Mouse (Mus musculus) liver, adult 2 months (tissue): ENCODE measurements at regions not wholly inside any gene's neighbourhood (a gene's known extent, or its start where the extent isn't known, plus 50 kb on each side); places are given as distances from the start of the nearest gene placed in this dataset.

Experiments used
- CTCF ChIP-seq: fragments of 200-500 bp; IDR thresholded peaks from 2 replicates; pipeline ENCODE4 v1.5.1; 2011; ENCODE audit warnings: low read depth, low read length, control low read depth
- POLR2A ChIP-seq: fragments of 200-500 bp; IDR thresholded peaks from 2 replicates; pipeline ENCODE4 v1.6.1; 2011; ENCODE audit warnings: low read length, control low read depth; ENCODE audit not compliant: insufficient read depth; ENCODE audit errors: extremely low read depth

- TF ChIP-seq POLR2A (no peak), CTCF (no peak)
These were observed 74.7 kb upstream of the Gm10295 start for GRCm38 (mm10) chr7:71425982-71426381.
